Mouse (Mus musculus) cerebellum, adult 9-11 months (tissue): ENCODE results near the gene Chrna3.

ENCODE experiments used
- DNase-seq: peaks from one replicate; pipeline ENCODE4 v3.0.0; 2022

The Chrna3 gene

GRCm38 (mm10) chr9:54994381-54994780 is 32.0 kb downstream of the Chrna3 start:
- DNase-seq = no peak

GRCm38 (mm10) chr9:54990362-54990761 is 36.0 kb downstream of the Chrna3 start:
- no peak for DNase-seq

- no peak for DNase-seq
Measured at GRCm38 (mm10) chr9:54982401-54982800, 44.0 kb downstream of the Chrna3 start.

GRCm38 (mm10) chr9:54981291-54982191 is 44.8 kb downstream of the Chrna3 start:
- DNase-seq = no peak

GRCm38 (mm10) chr9:54980674-54981073 is 45.7 kb downstream of the Chrna3 start, which contains the start of gene Chrna5:
Gene Chrna5 (plus strand): TSS chr9:54980880.
- DNase-seq = no peak

GRCm38 (mm10) chr9:54969972-54970637 is 56.3 kb downstream of the Chrna3 start:
- DNase-seq = no peak

DNA sequence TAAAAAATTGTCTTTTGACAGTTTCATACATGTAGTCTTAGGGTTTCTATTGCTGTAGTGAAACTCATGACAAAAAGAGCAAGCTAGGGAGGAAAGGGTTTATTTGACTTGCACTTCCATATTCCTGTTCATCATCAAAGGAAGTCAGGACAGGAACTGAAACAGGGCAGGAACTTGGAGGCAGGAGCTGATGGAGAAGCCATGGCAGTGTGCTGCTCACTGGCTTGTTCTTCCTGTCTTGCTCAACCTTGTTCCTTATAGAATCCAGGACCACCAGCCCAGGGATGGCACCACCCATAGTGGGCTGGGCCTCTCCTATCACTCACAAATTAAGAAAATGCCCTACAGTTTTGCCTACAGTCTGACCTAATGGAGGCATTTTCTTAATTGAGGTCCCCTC is 62.7 kb downstream of the Chrna3 start:
- no peak for DNase-seq

DNA sequence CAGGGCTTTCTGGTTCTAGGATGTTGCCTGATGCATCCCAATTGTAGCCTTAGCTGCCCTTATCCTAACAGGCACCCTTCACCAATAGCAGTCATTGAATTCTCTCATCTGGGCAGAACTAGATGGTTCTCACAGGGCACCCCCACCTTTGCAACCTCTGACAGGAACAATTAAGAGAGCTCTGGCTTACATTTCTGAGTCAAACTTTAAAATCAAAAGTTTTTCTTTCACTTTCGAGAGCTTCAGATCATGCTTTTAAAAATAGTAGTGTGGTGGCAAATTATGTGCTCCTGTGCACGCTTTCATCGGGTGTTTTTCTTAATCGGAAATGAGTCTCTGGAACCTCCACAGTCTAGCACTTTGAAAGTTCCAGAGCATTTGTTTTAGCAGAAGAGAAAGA is 65.3 kb downstream of the Chrna3 start:
- DNase-seq = no peak
